Mouse (Mus musculus) gastrocnemius, adult 8-10 months (tissue): ENCODE results near the gene Rex1bd. TPM values are rescaled to one million over a fixed set of nuclear protein-coding genes. Genes with fewer than 3 reads are reported as not detected.

Experiments used
- DNase-seq, 2 experiments: peaks; one replicate each; pipeline ENCODE4 v3.0.0; 2022; ENCODE audit warnings: low spot score in 2 of 2
- total RNA-seq, 4 experiments: library from RNA; stranded (reverse); gene quantifications; 2 replicates each; pipeline ENCODE4 v1.2.4; 2022

Gene Rex1bd
- 100 to 1,000 TPM; 175 to 196 (median 181) TPM for total RNA-seq

- peak; percentile 88 to 89 for DNase-seq
These were observed at the start of gene Rex1bd for GRCm38 (mm10) chr8:70506328-70507026. Gene Rex1bd (minus strand): TSS chr8:70506752.

DNA sequence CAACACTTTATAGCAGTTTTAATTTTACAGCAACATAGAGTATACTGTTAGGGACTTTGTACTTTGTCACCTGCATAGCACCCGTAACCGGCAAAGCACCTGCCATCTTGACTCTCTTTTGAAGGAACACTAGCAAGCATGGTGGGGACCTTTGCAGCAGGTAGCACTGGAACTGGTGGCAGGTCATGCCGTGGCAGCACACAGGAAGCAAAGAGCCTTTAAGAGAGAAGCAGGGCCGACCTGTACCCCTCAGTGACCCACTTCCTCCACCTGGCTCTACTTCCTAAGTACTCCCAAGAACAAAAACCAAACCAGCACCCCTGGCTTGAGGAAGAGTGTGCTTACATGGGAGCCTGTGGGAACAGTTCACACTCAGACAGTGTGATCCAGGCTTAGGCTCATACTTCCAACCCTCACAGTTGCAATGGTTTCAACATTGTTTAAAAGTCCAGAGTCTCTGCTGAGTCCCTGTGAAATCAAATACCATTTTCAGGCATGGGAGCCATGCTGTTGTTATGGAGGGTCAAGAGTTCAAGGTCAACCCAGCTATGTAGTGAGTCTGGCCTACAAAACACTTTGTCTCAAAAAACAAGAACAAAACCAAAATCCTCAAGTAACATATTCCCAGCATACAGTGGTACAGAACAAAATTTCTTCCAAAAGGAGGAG lies 48.7 kb upstream of the Rex1bd start:
- DNase-seq: no peak

- peak; percentile 58 to 81 for DNase-seq
These were observed 47.2 kb upstream of the Rex1bd start for GRCm38 (mm10) chr8:70553740-70554139.

- no peak for DNase-seq
These were observed 46.3 kb upstream of the Rex1bd start for GRCm38 (mm10) chr8:70552836-70553235.

- peak in 1 of 2 experiments; percentile 42 for DNase-seq
These were observed 45.1 kb upstream of the Rex1bd start for GRCm38 (mm10) chr8:70551558-70552161.

- DNase-seq: no peak
These were observed 43.0 kb upstream of the Rex1bd start for GRCm38 (mm10) chr8:70549412-70550184.

DNA sequence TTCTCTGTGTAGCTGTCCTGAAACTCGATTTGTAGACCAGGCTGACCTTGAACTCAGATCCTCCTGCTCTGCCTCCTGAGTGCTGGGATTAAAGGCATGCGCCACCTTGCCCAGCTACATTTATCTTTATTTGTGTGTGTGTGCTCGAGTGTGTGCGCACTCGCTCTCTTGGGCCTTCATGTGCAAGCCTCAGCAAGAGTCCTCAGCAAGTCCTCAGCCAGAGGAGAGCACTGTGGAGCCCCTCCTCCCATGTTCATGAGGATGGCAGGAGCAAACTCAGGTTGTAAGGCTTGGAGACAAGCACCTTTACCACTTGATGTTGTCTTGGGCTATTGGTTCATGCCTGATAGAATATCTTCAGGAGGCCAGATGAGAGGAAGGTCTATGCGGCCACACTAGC lies 41.2 kb upstream of the Rex1bd start:
- no peak for DNase-seq

DNA sequence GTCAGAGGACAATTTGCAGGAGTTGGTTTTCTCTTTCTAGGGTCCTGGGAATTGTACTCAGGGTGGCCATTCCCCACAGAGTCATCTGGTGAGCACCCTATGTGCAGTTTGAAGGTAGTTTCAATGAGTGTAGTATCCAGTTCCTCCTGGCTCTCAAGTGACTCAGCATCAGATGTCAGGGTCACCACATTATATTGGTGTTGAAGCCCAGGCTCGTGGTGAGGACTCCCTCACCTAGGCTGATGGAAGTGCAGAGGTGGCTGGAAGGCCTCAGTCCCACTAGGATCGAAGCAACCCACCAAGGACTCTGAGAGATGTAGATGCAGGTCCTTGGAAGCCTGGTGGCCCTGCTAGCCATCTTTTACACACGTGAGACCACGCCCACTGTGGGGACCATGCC lies 39.9 kb upstream of the Rex1bd start:
- DNase-seq: no peak

DNA sequence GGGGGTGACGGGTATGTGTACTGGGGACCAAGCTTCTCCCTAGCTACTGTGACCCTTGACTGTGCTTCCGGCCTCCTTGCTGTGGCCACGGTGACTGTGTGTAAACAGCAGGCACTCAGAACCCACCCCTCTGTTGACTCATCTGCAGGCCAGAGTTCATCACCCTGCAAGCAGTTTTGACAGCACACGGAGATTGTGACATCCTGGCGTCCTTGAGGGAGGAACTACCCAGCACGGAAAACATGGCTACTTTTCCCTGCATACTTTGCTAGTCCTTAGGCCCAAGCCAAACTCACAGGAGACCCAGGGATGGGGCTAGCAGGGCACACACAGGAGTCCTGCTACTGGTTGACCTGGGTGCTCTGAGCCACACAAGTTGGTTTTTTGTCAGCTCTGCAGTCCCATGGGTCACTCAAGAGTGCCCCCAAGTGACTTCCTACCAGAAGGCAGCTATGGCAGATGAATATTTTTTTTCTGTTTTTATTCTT lies 37.7 kb upstream of the Rex1bd start:
- no peak for DNase-seq

DNA sequence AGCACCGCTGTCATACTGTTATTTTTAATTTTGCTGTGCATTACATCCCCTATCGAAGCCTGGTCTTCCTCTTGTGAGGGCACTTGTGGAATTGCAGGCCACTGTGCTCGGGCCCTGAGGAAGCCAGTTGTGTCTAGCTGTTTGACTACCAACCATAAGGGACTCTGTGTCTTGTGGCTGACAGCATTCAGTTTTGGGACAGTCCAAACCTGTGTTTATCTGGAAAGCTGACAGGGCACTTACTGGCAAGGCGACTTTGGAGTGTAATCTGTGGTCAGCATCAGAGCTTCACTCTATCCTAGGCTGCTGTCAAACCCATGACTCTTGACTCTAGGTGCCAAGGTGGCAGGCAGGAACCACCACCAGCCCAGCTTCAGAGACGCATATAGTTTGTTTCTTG lies 34.5 kb upstream of the Rex1bd start:
- DNase-seq: no peak

- no peak for DNase-seq
These were observed 34.0 kb upstream of the Rex1bd start for GRCm38 (mm10) chr8:70540507-70541071.

GRCm38 (mm10) chr8:70540013-70540506 lies 33.5 kb upstream of the Rex1bd start:
- no peak for DNase-seq

DNA sequence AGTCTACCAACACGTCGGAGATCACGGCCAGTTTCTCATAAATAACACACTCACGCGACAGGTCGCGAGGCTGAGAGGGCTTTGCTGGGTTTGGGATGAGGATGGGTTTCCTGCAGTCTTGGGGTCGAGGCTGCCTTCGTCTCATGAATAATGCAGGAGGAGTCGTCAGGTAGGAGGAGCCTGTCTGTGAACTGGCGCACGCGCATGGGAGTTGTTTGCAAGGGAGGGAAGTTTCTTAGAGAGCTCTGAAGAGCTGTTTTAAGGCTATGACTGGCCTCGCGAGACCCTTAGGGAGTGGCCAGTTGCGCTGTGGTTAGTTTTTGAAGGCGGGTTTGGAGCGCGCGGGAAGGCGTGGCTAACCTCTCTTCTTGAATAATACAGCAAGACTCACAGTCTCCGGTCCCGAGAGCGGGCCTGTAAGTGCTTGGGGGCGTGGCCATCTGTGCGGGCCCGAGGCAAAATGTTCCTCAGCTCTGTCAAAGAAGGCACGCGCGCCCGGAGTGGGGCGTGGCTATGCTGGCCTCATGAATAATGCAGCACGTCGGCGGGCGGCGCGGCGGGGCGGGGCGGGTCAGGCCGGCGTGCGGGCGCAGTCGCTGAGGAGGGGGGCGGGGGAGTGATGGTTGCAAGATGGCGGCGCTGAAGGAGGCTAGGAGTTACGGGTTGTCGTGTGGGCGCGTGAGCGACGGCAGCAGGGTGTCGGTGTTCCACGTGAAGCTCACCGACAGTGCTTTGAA lies 32.7 kb upstream of the Rex1bd start, which contains the start of gene Ell:
Gene Ell, plus strand, starts transcription at position 381 of the 737 bp plus-strand sequence.
- DNase-seq: peak; percentile 100

- peak; percentile 99 for DNase-seq
These were observed 32.1 kb upstream of the Rex1bd start for GRCm38 (mm10) chr8:70538633-70539076.

- peak; percentile 59 to 66 for DNase-seq
These were observed 31.6 kb upstream of the Rex1bd start for GRCm38 (mm10) chr8:70538024-70538579.

DNA sequence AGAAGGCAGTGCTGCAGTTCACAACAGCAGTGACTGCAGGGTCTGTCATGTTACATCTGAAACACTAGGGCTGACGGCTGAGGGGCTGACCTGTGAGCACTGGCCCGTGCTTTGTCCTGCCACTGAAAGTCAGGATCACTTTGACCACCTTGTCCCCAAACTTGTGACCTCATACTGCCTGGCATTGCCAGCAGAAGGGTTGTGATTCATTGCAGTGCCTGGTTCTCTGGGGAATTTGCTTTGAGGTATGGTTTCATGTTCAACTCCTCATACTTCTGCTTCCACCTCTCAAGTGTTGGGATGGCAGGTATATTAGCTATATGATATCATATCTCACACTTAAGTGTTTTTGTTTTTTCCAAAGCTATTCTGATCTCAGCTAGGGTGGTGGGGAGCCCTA lies 29.1 kb upstream of the Rex1bd start:
- no peak for DNase-seq

- DNase-seq: no peak
These were observed 28.7 kb upstream of the Rex1bd start for GRCm38 (mm10) chr8:70535221-70535620.

GRCm38 (mm10) chr8:70534281-70534680 lies 27.7 kb upstream of the Rex1bd start:
- DNase-seq: no peak

DNA sequence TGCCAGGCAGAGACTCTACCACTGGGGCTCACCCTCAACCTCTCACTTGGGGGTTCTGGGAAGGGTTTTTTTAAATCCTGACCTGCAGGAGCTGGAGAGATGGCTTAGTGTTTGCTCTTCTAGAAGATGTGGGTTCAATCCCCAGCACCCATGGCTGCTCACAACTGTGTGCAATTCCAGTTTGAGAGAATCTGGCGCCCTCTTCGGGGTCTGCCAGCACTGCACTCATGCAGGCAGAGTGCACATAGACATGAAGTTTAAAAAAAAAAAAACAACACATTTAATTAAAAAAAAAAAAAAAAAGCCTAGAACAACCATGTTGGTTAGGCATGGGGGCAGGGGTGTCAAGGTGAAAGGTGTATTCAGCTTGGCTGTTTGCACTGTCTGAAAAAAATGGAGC lies 23.8 kb upstream of the Rex1bd start:
- no peak for DNase-seq

GRCm38 (mm10) chr8:70529741-70530161 lies 23.2 kb upstream of the Rex1bd start:
- DNase-seq: no peak
